Mouse (Mus musculus) liver, adult 2 months (tissue): ENCODE measurements around the gene Bbip1.

Experiments used
- CTCF ChIP-seq: fragments of 200-500 bp; IDR thresholded peaks from 2 replicates; pipeline ENCODE4 v1.5.1; 2011; ENCODE audit warnings: low read depth, low read length, control low read depth
- POLR2A ChIP-seq: fragments of 200-500 bp; IDR thresholded peaks from 2 replicates; pipeline ENCODE4 v1.6.1; 2011; ENCODE audit warnings: low read length, control low read depth; ENCODE audit not compliant: insufficient read depth; ENCODE audit errors: extremely low read depth

GRCm38 (mm10) chr19:53973656-53974055 lies 29.2 kb upstream of the Bbip1 start:
- no peak for TF ChIP-seq CTCF
- TF ChIP-seq POLR2A, result no peak
